Mouse (Mus musculus) cerebellum, adult 18-20 months (tissue): ENCODE measurements at regions not wholly inside any gene's neighbourhood (a gene's known extent, or its start where the extent isn't known, plus 50 kb on each side); places are given as distances from the start of the nearest gene placed in this dataset.
A peak's percentile ranks its signal among the peaks of the same experiment; 100 is the strongest.

Experiments used
- DNase-seq, 2 experiments: peaks; one replicate each; pipeline ENCODE4 v3.0.0; 2021

DNA sequence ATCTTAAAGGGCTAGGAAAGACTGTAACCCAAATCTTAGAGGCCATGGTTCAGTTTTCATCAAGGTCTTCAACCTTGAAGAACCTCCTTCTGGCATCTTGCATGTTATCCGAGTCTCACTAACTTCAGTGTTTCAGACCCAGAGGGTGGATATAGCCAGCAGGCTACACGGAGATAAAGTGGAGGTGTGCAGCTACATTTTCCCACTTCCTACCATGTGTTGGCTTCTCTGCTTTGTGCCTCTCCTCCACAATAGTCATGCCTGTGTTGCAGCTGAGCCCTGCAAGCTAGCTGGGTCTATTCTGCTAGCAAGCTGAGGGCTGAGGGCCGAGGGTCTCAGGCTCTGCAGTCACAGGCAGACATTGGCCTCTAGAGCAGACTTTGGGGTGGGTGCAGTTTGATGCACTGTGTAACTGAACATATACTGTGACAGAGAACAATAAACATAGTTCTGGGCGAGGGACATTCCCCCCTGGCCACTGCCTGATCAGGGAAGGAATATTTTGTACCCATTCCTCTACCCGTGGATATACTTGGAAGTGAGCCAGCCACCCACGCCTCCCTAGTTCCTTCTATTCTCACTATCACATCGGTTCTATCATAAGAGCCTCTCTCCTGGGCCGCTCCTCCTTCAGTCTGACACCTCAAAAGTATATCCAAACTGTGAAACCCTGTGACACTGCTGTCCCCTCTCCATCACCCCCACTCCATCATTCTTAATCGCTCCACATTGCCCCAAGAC lies 152.6 kb upstream of the Mycn start:
- no peak for DNase-seq

DNA sequence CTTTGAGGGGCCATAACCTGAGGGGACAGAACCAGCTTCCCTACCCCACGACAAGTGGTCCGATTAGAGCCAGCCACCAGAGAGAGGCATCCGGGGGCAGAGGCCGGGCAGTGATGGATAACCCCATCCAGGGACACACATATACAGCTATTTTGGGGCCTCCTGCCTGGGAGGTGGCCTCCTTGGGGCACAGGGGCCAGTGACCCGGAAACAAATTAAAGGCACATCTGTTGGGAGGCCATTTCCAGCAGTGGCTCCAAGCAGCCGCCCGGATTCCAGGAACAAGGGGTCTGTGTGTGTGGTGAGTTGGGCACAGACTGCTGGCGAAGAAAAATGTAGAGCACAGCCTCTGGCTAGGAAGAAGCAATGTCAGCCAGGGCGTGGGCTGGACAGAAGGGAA lies 144.2 kb upstream of the Mycn start:
- DNase-seq: no peak

DNA sequence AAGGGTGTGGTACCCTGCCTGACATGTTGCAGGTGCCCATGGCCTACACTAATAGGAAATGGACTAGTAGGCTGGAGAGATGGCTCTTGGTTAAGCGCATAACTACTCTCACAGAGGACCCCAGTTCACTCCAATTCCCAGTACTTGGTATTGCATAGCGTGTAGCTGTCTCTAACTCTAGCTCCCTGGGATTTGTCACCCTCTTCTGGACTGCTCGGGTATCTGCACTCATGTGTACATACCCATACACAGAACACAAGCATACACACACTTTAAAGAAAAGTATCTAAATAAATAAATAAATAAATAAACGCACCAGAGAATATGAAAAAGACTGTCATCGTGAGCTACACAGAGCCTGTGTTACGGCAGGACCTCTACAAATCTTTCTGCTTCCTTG lies 143.8 kb upstream of the Mycn start:
- no peak for DNase-seq

DNA sequence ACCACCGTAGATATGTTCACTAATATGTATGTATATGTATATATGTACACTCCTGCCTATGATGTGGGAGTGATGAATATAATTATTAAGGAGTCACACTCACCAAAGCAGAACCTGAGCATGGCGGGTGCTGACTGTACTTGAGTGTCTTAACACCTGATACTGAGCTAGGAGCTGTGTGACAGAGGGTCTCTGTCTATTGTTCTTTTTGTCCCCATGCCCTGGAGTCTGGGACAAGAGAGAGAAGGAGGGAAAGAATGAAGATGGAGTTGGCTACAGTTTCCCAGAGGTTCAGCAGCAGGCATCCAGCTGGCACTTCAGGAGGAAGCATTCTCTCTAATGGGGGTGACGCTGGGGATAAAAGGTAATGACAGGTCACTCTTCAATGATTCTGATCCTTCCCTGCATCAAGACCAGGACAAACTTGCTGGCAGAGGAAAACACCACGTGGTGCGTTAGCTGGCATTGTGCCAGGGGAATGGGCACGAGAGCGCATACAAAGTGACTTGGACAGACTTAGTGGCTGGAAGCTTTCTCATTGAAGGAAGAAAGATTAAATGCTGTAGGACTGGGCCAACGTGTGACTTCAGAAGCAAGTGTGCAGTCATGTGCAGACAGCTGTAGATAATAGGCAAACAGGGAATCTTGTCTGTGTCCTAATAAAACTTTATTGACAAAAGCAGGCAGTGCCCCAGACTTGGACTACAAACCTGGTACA lies 141.8 kb upstream of the Mycn start:
- peak in 1 of 2 experiments; percentile 10 for DNase-seq

DNA sequence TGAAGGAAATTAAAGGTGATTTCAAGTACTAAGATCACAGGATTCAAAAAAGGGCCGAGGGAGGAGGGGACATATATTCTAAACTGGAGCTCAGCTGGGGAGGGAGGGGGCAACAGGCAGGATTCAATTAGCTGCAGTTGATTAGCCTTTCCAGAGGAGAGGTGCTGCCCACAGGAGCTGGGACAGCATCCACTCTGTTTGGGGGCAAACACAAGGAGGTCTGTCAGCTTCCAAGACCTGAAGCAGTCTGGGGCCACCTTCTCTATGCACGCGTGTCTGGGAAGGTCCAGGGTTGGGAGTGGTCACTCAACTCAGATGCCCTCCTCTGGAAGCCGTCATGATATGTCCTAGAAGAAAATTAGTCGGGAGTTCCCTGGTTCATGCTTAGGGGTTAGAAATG lies 139.1 kb upstream of the Mycn start:
- DNase-seq: no peak

DNA sequence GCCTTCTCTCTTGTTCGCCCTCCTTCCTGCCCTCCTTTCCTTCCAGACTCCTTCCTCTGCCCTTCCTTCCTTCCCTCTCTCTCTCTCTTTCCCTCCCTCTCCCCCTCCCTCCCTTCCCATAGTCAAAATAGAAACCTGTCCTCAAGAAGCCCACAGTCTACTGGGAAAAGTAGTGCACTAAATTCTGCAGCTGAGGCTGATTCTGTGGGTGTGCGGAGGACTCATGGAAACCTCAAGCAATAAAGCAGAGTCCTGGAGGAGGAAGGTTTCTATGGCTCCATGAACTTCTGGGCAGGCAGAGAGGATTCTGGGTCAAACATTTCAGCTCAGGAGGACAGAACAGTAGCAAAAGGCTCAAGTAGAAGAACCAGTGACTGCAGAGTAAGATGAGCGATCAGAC lies 138.1 kb upstream of the Mycn start:
- DNase-seq: no peak

DNA sequence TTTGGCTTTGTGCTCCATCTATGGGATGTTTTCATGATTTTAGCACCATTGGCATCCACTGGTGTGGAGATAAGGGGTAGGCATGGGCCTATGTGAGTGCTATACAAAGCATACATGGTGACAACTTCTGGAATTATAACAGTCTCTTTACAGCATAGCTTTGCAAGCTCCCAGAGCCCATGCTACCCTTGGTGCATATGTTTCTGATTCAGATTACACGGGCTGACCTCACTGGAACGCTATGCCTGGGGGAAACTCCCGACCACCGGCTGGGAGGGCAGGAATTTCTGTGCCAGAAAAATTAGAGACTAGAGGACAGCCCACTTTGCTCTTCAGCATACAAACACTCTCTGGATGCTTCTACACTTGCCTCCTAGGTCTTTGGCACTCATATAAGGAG lies 136.0 kb upstream of the Mycn start:
- no peak for DNase-seq

DNA sequence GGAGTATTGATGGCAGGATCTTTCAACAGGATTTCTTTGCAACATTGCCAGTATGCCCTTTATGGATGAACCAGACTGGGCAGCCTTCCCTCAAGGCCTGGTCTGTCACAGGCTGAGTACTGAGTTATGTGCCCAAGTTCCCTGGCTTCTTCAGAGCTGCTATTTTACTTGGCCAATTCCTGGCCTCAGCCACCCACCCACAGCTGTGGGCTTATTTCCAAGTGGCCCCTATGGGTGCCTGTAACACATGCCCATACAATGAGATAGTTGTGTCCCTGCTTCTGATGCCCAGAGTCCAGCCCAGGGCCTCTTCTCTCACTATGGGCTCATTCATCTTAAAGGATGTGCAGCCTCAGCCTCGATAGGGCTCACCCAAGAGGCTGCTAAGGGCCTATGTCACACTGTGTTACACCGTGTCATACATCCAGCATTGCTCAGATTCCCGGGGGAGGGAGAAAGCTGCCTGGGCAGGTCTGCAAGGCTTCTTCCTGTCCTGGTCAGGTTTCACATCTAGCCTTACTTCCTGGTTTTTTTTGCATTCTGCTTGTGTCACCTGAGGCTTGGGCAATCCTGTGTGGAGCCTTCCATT lies 135.1 kb upstream of the Mycn start:
- no peak for DNase-seq

DNA sequence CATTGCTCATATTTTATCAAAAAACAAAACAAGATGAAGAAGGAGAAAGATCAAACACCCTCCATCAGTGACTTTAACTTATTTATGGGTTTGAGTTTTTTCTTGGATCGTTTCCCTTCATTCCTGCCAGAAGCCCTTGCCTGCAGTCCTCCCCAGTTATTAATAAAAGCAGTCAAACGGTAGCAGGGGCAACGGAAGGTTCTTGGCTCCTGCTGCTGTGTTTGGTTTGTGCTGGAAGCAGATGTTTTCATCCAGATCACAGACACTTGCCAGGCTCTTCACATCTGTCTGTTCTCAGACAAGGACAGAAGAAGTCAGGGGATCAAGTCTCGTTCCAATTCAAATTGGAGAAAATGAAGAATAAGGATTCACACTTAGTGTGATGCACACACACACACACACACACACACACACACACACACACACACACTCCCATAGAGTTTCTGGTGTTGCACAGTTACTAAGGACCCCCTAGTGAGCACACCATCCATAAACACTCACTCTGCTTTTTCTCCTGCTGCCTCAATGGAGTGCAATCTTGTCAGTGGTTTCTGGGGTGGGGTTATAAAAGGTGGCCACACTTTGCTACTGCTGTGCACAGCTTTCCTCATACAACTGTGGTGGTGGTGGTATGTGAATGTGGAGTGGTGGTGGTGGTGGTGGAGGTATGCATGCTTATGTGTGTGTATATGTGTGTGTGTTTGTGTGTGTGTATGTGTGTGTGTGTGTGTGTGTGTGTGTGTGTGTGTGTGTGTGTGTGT lies 131.6 kb upstream of the Mycn start:
- DNase-seq: no peak

DNA sequence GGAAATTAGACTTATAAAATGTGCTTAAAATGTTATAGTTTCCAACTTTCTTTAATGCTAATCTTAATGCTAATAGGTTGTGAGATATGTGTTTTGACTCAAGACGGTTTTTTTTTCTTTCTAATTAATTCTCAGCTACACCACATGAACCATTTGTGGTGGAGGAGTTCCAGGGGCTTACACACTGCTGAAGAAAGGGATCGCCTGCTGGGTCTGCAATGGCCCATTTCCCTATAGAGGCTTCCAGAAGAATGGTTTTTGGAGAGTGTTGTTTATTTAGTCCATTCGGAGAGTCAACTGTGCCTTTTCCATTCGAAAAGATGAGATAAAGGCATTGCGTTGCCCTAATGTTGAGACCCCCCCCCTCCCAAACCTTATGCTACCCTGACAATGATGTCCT lies 125.6 kb upstream of the Mycn start:
- DNase-seq: no peak

DNA sequence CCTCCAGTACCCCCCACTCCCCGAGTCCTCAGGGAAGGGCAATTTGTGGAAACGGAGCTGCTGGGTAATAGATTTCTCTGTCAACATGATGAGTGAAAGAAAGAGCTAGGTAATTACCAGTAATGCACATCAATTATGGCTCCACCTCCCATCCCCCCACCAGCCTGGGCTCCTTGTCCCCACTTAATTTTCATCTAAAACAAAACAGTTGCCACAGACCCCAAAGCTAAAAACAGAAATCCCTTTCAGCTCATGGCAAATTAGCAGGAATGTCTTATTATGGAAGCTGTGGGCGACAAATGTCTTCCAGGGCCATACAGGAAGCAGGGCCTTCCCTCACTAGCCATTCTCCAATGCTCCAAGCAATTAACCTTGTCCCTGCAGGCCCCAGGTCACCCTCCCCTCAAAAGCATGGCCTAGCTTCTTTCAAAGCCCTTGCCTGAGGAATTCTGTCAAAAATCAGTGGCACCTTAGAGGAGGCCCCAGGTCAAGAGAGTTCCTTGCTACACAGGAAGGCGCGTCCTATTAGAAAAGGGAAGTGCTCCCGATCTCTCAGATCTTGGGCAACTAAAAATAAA lies 125.0 kb upstream of the Mycn start:
- DNase-seq: no peak

DNA sequence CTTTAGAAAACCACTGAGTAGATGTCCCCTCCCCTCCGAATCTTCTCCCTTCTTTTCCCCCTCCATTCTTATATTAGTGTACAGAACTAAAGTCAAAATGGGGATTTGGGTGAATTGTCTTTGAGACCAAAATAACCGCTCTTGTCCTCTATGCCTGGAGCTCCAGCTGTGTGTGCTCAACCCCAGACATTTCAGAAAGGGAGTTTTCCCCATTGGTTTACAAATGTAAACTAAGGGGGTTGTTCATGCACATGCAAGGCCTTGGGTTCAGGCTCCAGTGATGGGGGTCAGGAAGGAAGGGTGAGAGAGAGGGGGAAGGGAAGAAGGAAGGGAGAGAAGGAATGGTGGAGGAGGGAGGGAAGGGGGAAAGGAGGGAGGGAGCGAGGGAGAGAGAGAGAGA lies 117.8 kb upstream of the Mycn start:
- no peak for DNase-seq

DNA sequence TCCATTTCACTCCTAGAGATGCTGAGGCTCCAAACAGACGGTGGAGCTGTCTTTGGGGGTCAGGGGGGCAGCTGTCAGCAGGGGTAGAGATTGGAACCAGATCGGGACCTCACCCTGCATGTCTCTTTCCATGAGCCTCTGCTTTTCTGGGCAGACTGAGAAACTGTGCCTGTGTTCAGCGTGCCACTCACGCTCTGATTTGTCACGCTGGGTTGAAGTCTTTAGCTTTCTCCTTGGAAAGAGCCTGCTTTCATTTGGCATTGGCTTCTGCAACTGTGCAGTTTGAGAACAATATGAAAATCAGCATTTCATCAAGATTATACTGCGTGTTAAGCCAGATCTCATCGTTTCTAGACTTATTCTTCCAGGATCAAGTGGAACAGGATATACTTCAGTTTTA lies 114.5 kb upstream of the Mycn start:
- DNase-seq: no peak

DNA sequence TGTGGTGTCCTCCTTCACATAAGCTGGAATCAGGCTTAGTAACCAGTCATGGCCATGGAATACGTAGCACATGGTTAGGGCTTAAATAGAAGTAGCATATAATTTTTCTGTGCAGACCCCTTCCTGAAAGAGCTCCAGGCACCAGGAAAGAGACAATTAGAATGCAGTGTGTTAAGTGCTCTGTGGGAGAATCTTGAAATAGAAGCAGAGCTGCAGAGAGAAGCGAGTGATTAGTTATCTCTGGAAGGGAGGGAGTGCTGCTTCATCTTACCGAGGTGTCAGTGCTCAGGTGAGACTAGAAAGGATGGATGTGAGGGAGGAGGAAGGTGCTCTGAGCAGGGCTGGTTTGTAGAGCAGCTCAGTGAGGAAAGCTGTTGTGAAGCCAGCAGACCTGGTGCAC lies 112.9 kb upstream of the Mycn start:
- DNase-seq: no peak

DNA sequence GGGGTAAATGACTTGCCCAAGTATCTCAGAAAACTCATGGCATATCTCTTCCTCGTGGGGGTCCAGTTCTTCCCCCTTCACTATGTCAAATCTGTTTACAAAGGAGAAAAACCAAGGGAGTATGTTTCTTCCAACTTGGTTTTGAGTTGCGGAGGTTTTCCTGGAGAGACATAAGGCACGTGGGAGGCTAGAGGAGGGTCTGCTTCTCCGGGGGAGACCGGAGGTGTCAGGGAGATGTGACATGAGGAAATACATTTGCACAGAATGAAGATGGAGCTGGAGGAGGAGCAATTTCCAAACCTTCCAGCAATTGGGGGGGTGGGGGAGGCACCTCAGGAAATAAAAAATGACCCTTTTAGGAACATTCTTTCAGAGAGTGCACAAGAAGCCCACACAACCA lies 112.0 kb upstream of the Mycn start:
- no peak for DNase-seq

DNA sequence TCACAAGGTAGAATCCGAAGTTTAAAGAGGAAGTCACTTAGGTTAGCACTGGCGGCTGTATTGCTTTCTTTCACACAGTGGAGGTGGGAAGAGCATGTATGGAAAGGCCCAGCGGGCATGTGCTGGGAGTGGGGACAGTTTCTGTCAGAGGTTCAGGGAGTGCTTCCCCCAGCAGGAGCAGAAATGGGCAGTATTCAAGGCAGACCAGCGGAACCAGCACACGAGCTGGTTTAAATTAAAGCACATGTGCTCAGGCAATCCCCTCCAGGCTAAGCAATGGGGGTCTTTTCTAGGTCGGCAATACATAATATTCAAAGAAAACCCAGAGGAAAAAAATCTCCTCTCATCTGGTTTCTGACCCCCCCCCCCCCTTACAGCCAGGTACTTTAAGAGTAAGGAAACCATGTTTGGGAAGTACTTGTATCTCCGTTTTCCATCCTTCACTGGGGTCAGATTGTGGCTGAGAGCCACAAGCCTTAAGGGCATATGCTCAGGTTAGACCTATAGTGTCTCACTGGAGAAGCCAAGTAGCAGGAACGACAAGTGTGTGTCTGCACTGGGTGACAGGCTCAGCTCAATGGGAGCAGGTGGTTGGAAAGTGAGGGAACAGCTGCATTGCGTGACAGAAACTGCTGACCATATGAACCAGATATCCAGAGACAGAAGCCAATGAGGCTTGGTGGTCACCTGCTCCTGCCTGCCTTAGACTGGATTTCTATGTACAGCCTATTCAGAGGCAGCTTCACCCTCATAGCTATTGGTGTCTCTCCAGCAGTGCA lies 111.3 kb upstream of the Mycn start:
- no peak for DNase-seq

DNA sequence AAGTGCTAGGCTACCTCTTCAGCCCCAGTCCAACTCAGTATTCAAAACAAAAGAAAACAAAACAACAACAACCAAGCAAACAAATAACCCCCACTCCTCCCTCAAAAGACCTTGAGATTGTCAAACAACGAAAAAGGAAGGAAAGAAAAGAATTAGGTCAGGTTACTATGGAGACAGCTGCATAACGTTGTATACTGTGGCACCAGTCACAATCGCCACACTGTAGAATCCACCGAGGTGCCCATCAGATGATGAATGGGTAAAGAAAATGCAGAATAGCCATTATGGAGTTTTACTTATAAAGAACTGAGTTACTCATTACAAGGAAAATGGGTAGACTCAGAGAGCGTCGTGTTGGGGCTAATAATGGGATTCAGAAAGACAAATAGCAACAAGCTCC lies 110.5 kb upstream of the Mycn start:
- no peak for DNase-seq

DNA sequence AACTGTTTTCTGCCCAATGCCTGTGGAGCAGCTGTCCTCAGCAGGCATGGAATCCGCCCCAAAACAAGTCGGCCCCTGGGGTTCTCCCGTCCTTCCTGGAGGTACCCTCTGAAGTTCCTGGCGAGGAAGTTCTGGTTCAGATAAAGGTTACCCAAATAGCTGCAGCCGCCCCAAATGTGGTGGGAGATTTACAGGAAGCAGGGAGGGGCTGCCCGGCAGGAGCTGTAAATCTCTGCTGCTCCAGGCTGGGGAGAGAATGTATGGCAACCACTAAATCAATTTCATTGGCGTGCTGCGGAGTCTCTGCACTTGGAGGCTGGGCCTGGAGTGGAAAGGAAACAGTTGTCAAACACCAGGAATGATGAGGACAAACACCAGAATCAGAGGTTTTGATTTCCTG lies 107.9 kb upstream of the Mycn start:
- no peak for DNase-seq

DNA sequence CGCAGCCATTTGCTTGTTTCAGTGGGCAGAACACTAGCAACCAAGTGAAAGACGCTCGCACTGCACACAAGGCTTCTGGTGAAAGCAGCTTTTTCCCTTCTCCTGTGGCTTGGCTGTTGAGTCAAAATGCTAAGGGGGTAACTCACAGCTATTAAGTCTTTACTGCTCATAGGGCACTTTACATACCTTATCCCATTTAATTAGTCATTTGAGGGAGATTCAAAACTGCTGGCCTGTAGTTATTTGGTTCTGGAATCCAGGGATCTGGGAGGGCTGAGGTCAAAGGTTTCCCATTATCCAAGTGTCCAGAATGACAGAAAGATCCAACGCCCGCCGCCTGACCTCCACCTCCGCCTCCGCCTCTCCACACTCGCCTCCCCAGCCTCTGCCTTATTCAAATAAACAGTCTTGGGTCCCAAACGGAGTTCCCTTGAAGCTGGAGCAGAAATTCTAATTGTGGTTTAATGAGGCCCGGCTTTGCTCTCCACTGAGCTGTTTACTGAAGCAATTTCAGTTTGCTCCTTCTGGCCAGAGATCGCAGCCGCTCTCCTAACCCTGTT lies 106.5 kb upstream of the Mycn start:
- no peak for DNase-seq

DNA sequence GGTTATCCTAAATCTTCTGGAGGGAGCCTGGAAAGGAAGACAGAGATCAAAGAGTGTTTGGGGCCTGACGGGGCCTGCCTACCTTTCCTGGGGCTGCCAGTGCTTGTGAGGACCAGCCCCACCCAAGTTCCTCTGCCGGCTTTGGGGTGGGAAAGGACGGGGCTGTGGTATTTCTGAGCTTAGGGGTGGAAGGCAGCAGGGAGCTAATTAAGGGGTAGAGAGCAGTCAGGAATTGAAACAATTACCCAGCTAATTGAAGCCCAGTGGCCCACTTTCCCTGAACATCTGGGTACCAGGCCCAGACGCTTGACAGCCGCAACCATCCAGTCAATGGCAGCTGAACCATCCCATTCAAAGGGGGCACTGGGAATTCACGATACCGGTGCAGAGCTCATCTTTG lies 101.2 kb upstream of the Mycn start:
- no peak for DNase-seq

DNA sequence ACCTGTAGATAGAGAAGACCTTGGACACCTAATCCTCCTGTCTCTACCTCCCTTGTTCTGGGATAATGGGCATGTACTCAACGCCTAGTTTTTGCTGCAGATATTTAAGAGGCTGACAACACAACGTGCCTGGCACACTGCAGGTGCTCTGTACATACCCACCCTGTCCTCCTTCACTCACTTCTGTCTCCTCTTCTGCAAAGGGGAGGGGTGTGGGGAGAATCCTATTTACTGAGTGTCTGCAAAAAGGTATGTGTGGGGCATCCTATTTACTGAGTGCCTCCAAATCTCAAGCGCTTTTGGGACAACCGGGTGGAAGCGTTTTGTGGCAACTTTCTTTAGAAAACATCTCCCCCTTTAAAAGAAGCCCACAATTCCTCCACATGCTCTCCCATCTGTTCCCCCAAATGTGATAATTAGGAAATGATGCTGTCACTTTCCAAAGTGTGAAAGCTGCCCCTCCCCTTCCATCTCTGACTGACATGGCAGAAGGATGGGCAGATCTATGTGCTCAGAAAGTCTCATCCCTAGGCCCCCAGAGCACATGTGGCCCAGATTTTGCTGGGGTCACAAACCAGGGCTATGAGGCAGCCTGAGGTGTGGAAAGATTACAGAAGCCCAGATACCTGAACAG lies 93.5 kb upstream of the Mycn start:
- DNase-seq: no peak

DNA sequence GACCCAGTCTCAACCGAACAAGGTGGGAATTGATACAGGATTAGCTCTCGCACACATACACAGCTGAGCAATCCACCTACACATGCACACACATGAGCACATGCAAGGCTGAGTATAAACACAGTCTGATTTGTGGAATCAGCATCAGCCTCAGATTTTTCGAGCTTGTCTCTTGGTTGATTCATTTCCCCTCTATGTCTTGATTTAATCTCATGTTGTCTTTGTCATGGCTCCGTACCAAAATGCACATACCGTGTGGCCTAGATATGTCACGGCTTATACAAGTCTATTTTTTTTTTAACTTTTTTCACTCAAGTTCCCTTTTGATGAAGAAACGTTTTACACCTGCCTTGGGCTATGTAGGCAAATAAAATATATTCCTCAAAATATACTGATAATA lies 88.6 kb upstream of the Mycn start:
- DNase-seq: no peak
